Mouse (Mus musculus): ENCODE results near the gene Git1.
"Not testable (repeated sequence)": the region's sequence is repeated elsewhere in the genome, so short reads cannot be mapped to it uniquely, and the experiment has no call there.

GRCm38 (mm10) chr11:77528420-77528819, 35.1 kb downstream of the Git1 start:
- not testable (repeated sequence) for TF ChIP-seq POLR2A (IDR thresholded peaks at IDR 0.05; ENCODE audit: insufficient read length, low read depth); MYOG (IDR thresholded peaks at IDR 0.05; ENCODE audit: control insufficient read depth in 1 of 3, insufficient read depth in 1 of 3, insufficient read length in 2 of 3, low read depth in 2 of 3); CEBPB (IDR thresholded peaks at IDR 0.05; ENCODE audit: insufficient read depth, poor library complexity, severe bottlenecking)
